17 mouse cellular contexts compared by ENCODE assay signal in the genomic region with DNA sequence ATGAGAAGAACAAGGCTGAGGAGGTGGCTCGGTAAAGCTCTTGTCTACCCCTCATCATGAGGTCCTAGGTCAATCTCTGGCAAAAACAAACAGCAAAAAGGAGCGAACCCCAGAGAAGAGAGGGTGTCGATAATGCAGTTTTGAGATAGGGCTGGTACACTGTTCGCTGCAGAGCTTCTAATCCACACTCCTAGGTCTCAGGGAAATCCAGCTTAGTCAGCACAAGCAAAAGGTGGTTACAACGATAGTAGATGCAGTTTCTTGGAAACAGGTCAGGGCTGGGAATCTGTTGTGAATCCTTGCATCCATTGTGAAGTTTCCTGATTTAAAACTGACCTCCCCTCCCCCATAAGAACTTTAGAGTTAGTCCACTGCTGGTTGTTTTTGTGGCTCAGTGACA.
"Had no signal": no experiment of that assay in that cellular context is flagged by ENCODE, and none has a peak within 500 bp of the region (broad histone marks: within the 10 kb centered on the region; RNA-seq: fewer than 3 reads in every experiment).

No protein-coding gene starts in this region.

- H3K9me3 ChIP-seq: liver, embryonic 15.5 days; lung, embryonic 15.5 days; midbrain, embryonic 10.5 days; midbrain, embryonic 12.5 days; neural tube, embryonic 12.5 days; stomach, embryonic 15.5 days had no signal

- H3K36me3 ChIP-seq: liver, embryonic 15.5 days; lung, embryonic 15.5 days; midbrain, embryonic 10.5 days; midbrain, embryonic 12.5 days; neural tube, embryonic 12.5 days; stomach, embryonic 15.5 days had no signal

- DNase-seq: lung, adult 2 months; lung, postnatal 14 days; lung, postnatal 36 days; midbrain, embryonic 14.5 days; right cerebral cortex, postnatal 14 days; thymus, adult 2 months; thymus, postnatal 25 days; thymus, postnatal 4 days had no signal

- H3K27me3 ChIP-seq: lung, embryonic 15.5 days; midbrain, embryonic 12.5 days; neural tube, embryonic 12.5 days; stomach, embryonic 15.5 days had no signal

- H3K27ac ChIP-seq: liver, embryonic 15.5 days; lung, embryonic 15.5 days; midbrain, embryonic 10.5 days; midbrain, embryonic 12.5 days; neural tube, embryonic 12.5 days; stomach, embryonic 15.5 days; stomach, postnatal 0 days had no signal

- H3K4me1 ChIP-seq: lung, embryonic 15.5 days; midbrain, embryonic 10.5 days; midbrain, embryonic 12.5 days; neural tube, embryonic 12.5 days; stomach, embryonic 15.5 days had no signal

- H3K4me2 ChIP-seq: liver, embryonic 15.5 days; lung, embryonic 15.5 days; midbrain, embryonic 12.5 days; neural tube, embryonic 12.5 days; stomach, embryonic 15.5 days had no signal

- H3K4me3 ChIP-seq: liver, embryonic 15.5 days; lung, embryonic 15.5 days; midbrain, embryonic 10.5 days; midbrain, embryonic 12.5 days; neural tube, embryonic 12.5 days; stomach, embryonic 15.5 days had no signal

- H3K9ac ChIP-seq: liver, embryonic 15.5 days; lung, embryonic 15.5 days; midbrain, embryonic 12.5 days; neural tube, embryonic 12.5 days; stomach, embryonic 15.5 days had no signal

- ATAC-seq: lung, postnatal 0 days; midbrain, embryonic 16.5 days had no signal
